Mouse (Mus musculus): ENCODE measurements around the gene Mgmt.

DNA sequence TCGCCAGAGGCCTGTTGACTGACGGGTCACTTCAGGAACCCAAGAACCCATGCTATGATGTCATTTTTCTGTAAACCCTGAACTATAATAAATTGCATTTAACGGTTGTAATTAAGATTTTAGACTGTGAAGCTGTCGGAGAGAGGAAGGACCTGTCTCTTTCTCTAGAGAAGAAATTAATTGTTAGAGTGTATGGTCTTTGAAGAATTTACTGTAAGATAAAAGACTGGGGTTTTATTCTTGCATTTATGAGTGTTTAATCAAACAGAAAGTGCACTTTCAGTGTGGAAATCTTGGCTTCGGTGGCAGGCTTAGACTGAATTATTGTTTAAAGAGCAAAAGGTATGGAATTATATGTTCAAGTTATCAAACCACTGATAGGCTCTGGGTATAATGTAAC lies 49.5 kb downstream of the Mgmt start:
- TF ChIP-seq CTCF (IDR thresholded peaks at IDR 0.05; ENCODE audit: control insufficient read depth, insufficient read depth, insufficient replicate concordance, low read depth, low read length) (no peak), POLR2A (IDR thresholded peaks at IDR 0.05; ENCODE audit: control insufficient read depth, low read depth, low read length) (no peak)

Measured in testis, adult 2 months (tissue).